Mouse (Mus musculus) olfactory bulb, adult 2 months (tissue): ENCODE measurements at regions not wholly inside any gene's neighbourhood (a gene's known extent, or its start where the extent isn't known, plus 50 kb on each side); places are given as distances from the start of the nearest gene placed in this dataset.

Experiments used
- CTCF ChIP-seq: fragments of 200-500 bp; IDR thresholded peaks from 2 replicates; pipeline ENCODE4 v1.5.1; 2012; ENCODE audit warnings: low read depth, mild to moderate bottlenecking, low read length, moderate library complexity; ENCODE audit not compliant: insufficient read depth
- POLR2A ChIP-seq: fragments of 200-500 bp; IDR thresholded peaks from 2 replicates; pipeline ENCODE4 v1.6.1; 2012; ENCODE audit warnings: mild to moderate bottlenecking, low read depth, low read length, moderate library complexity; ENCODE audit not compliant: insufficient read depth

- no peak for TF ChIP-seq CTCF
- TF ChIP-seq POLR2A = no peak
Measured at GRCm38 (mm10) chr11:19423268-19423667, 404.5 kb upstream of the Meis1 start.
